In genomic region chr15:92396770-92397608, GRCm38 (mm10) we compare ENCODE assay signal across 8 mouse cellular contexts. TPM values are rescaled to one million over a fixed set of nuclear protein-coding genes. Genes with fewer than 3 reads are reported as not detected.
A peak's percentile ranks its signal among the peaks of the same experiment; 100 is the strongest.
DNase-seq lines count a peak whose midpoint lies in the region; ATAC-seq and TF ChIP-seq lines count a peak whose summit lies in the region.

TSS of gene Pdzrn4 (plus strand) at chr15:92396881.

- H3K27me3 ChIP-seq in kidney, adult 2 months (replicated peaks; ENCODE audit: control insufficient read depth, insufficient read depth, low read length), result no peaks in the 10 kb centered on the region; the same call in 1 of the 2 replicates
- peaks cover 49% of the 10 kb centered on the region for H3K27me3 ChIP-seq in embryonic facial prominence, embryonic 10.5 days (replicated peaks; ENCODE audit: low read depth, poor library complexity, severe bottlenecking)

- H3K9me3 ChIP-seq in embryonic facial prominence, embryonic 10.5 days, result no peaks in the 10 kb centered on the region

- peak; percentile 32 for DNase-seq in kidney, postnatal 10 days
- no peak for DNase-seq in kidney, adult 2 months
- peak; percentile 62 for DNase-seq in embryonic facial prominence, embryonic 10.5 days (ENCODE audit: low spot score)
- peak; percentile 7 to 27 for DNase-seq in heart, adult 9 months (ENCODE audit: low spot score in 2 of 2)
- peak; percentile 3 to 34 for DNase-seq in kidney, postnatal 25 days
- DNase-seq in mesoderm, embryonic 11.5 days (ENCODE audit: low read depth, low spot score), result peak; percentile 57
- peak; percentile 12 to 23 for DNase-seq in right cerebral cortex, postnatal 36 days (ENCODE audit: low spot score in 2 of 2)

- ATAC-seq in megakaryocyte, adult 5-6 weeks (ENCODE audit: poor library complexity, severe bottlenecking), result no peak

- H3K4me3 ChIP-seq in kidney, adult 2 months (ENCODE audit: insufficient read depth, low read depth, low read length), result no peak within 1 kb of the TSS
- peak within 1 kb of the TSS; percentile 64 for H3K4me3 ChIP-seq in embryonic facial prominence, embryonic 10.5 days

- no peak for TF ChIP-seq POLR2A in kidney, adult 2 months (IDR thresholded peaks at IDR 0.05; ENCODE audit: low read depth, low read length)

- no peak for TF ChIP-seq CTCF in kidney, adult 2 months (conservative IDR thresholded peaks at IDR 0.05; ENCODE audit: insufficient read depth, insufficient read length, low read depth, low read length)

- H3K4me1 ChIP-seq in kidney, adult 2 months (ENCODE audit: control insufficient read depth, insufficient read depth, low read length), result no peaks in the 10 kb centered on the region
- peaks cover 26% of the 10 kb centered on the region for H3K4me1 ChIP-seq in embryonic facial prominence, embryonic 10.5 days

- no peaks in the 10 kb centered on the region for H3K36me3 ChIP-seq in kidney, adult 2 months (ENCODE audit: control insufficient read depth, insufficient read depth, low read length)
- H3K36me3 ChIP-seq in embryonic facial prominence, embryonic 10.5 days (replicated peaks), result no peaks in the 10 kb centered on the region

- WGBS in kidney, adult 2 months, result 2% methylated on average over 65 of the region's 65 CpGs
- under 1% methylated on average over 65 of the region's 65 CpGs for WGBS in embryonic facial prominence, embryonic 10.5 days

- H3K27ac ChIP-seq in kidney, adult 2 months (ENCODE audit: insufficient read depth, low read depth, low read length), result no peak within 1 kb of the TSS
- peak within 1 kb of the TSS; percentile 40 for H3K27ac ChIP-seq in embryonic facial prominence, embryonic 10.5 days (replicated peaks)

RNA-seq across cellular contexts. Expression of gene Pdzrn4, which starts in this region (rescaled TPM):
- polyA plus RNA-seq in kidney, adult 2 months (2012; rRNA removed), result 0.39 and 0.45 TPM in 2 replicates
- polyA plus RNA-seq in embryonic facial prominence, embryonic 10.5 days (2016; fragmentation: Nextera tagmentation; extraction: Ambion mirVana), result 1.3 and 2.1 TPM in 2 replicates
- 0.07 TPM in 1 of 2 replicates, not detected in the other for total RNA-seq in megakaryocyte, adult 5-6 weeks (2015)
- total RNA-seq in megakaryocyte, adult 5-6 weeks (2017), result not detected in 2 replicates
